Mouse (Mus musculus): ENCODE measurements around the gene Otub2. TPM values are rescaled to one million over a fixed set of nuclear protein-coding genes. Genes with fewer than 3 reads are reported as not detected.

Gene Otub2
- polyA plus RNA-seq, 1 experiment: 23.3 TPM

DNA sequence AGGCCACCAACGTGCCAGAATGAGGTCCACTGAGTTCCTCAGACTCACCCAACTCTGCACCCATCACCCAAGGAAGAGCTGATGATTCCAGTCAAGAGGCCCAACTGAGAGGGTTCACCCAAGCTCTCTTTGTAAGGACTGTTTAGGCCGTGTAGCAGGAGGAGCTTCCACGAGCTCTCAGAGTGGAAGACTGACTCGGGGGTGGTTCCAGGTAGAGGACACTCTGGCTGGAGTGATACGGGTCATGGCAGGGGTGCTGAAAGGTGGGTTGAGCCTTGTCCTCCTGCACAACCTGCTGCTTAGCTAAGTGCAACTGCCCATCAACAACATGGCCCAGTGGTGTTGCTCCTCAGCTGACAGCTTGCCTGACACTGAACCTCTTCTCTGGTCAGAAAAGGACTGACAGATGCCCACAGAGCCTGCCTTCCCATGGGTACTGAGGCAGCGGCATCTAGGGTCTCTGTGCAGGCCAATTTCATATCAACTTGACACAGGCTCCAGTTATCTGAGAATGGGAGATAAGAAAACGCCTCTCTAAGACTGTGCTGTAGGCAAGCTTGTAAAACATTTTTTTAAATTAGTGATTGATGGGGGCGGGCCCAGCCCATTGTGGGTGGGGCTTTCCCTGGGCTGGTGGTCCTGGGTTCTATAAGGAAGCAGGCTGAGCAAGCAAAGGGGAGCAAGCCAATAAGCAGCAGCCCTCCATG lies 14.8 kb upstream of the Otub2 start:
- peaks cover 4% of the 10 kb centered on the region for H3K27me3 ChIP-seq (ENCODE audit: control insufficient read depth, insufficient read depth, insufficient read length)
- no peak for TF ChIP-seq MYOG (IDR thresholded peaks at IDR 0.05; ENCODE audit: control insufficient read depth in 1 of 3, insufficient read depth in 1 of 3, insufficient read length in 2 of 3, low read depth in 2 of 3)
- no peak for TF ChIP-seq POLR2A (IDR thresholded peaks at IDR 0.05; ENCODE audit: insufficient read length, low read depth)
- no peak for TF ChIP-seq SRF (IDR thresholded peaks at IDR 0.05; ENCODE audit: control insufficient read depth, insufficient read length, low read depth)
- no peak for TF ChIP-seq MYOD1 (IDR thresholded peaks at IDR 0.05; ENCODE audit: control insufficient read depth in 1 of 3, insufficient read length in 2 of 3, low read depth in 2 of 3)
- no peak for TF ChIP-seq CEBPB (IDR thresholded peaks at IDR 0.05; ENCODE audit: insufficient read depth, poor library complexity, severe bottlenecking)
- no peak for TF ChIP-seq USF1 (IDR thresholded peaks at IDR 0.05; ENCODE audit: low read depth)
- no peak for TF ChIP-seq POLR2AphosphoS2 (IDR thresholded peaks at IDR 0.05; ENCODE audit: insufficient read length, low read depth)
- TF ChIP-seq REST (IDR thresholded peaks at IDR 0.05; ENCODE audit: insufficient read depth, insufficient read length): no peak
- no peak for TF ChIP-seq TCF12 (IDR thresholded peaks at IDR 0.05; ENCODE audit: insufficient read depth, poor library complexity, severe bottlenecking)
- TF ChIP-seq TCF3 (IDR thresholded peaks at IDR 0.05; ENCODE audit: insufficient read length, low read depth): no peak
- no peak for TF ChIP-seq E2F4 (IDR thresholded peaks at IDR 0.05; ENCODE audit: insufficient read depth)
- TF ChIP-seq MAX (IDR thresholded peaks at IDR 0.05; ENCODE audit: low read depth): no peak
- no peaks in the 10 kb centered on the region for H3K79me2 ChIP-seq (ENCODE audit: control insufficient read depth, insufficient read depth)

DNA sequence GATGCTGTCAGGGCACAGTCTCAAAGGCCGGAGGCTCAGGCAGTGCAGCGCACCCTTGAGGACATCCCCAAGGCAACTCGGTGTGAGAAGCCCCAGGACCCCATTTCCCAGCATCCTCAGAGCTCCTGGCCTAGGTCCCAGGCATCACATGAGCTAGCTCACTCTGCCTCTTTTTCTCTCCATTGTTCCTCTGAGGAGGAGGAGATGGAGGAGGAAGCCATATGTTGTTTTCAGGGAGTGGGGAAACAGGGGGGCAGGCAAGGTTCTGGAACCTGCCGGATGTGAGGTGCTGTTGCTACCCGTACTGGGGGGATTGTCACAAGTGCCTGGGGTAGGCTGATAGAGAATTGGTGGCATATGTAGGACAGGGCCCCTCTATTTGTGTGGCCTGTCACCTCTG lies 12.4 kb upstream of the Otub2 start:
- Histone ChIP-seq H3K4me3 (no peak overlapping the region), H3K36me3 (ENCODE audit: control insufficient read depth, insufficient read depth) (no peaks in the 10 kb centered on the region), H3K4me2 (ENCODE audit: low read depth) (no peak overlapping the region), H3K79me2 (ENCODE audit: control insufficient read depth, insufficient read depth) (no peaks in the 10 kb centered on the region), H3ac (ENCODE audit: control insufficient read depth, insufficient read length) (no peak overlapping the region), H3K27me3 (ENCODE audit: control insufficient read depth, insufficient read depth, insufficient read length) (peaks cover 4% of the 10 kb centered on the region)
- TF ChIP-seq TCF12 (IDR thresholded peaks at IDR 0.05; ENCODE audit: insufficient read depth, poor library complexity, severe bottlenecking): no peak
- no peak for TF ChIP-seq USF1 (IDR thresholded peaks at IDR 0.05; ENCODE audit: low read depth)
- no peak for TF ChIP-seq E2F4 (IDR thresholded peaks at IDR 0.05; ENCODE audit: insufficient read depth)
- TF ChIP-seq MYOG (IDR thresholded peaks at IDR 0.05; ENCODE audit: control insufficient read depth in 1 of 3, insufficient read depth in 1 of 3, insufficient read length in 2 of 3, low read depth in 2 of 3): no peak
- no peak for TF ChIP-seq CEBPB (IDR thresholded peaks at IDR 0.05; ENCODE audit: insufficient read depth, poor library complexity, severe bottlenecking)
- TF ChIP-seq TCF3 (IDR thresholded peaks at IDR 0.05; ENCODE audit: insufficient read length, low read depth): no peak
- no peak for TF ChIP-seq POLR2A (IDR thresholded peaks at IDR 0.05; ENCODE audit: insufficient read length, low read depth)
- TF ChIP-seq MYOD1 (IDR thresholded peaks at IDR 0.05; ENCODE audit: control insufficient read depth in 1 of 3, insufficient read length in 2 of 3, low read depth in 2 of 3): no peak
- TF ChIP-seq MAX (IDR thresholded peaks at IDR 0.05; ENCODE audit: low read depth): no peak

More for the DNA sequence above, 14.8 kb upstream of the Otub2 start:
- no peak overlapping the region for H3K4me2 ChIP-seq (ENCODE audit: low read depth)
- no peaks in the 10 kb centered on the region for H3K36me3 ChIP-seq (ENCODE audit: control insufficient read depth, insufficient read depth)
- no peak overlapping the region for H3K4me3 ChIP-seq
- H3ac ChIP-seq (ENCODE audit: control insufficient read depth, insufficient read length): no peak overlapping the region

DNA sequence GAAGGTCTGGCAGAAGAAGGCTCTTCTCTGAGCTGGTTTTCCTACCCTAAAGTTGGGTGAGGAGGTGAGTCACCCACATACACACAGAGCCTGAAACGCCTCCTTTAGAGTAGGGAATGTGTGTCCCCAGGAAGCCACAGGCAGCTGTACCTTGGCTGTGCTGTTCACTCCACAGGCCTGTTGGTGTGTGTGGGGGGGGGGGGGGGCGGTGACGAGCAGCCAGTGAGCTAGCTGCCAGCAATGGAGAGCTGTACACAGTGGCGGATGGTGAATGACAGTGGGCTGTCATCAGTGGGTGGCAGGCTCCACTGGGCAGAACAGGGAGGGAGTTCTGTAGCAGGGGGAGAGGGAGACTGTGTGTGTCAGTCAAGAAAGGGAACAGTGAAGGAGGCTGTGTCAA lies 11.7 kb upstream of the Otub2 start:
- Histone ChIP-seq H3K27me3 (ENCODE audit: control insufficient read depth, insufficient read depth, insufficient read length) (peaks cover 4% of the 10 kb centered on the region), H3K4me2 (ENCODE audit: low read depth) (peak overlapping the region; percentile 12), H3K79me2 (ENCODE audit: control insufficient read depth, insufficient read depth) (no peaks in the 10 kb centered on the region), H3ac (ENCODE audit: control insufficient read depth, insufficient read length) (no peak overlapping the region), H3K4me3 (no peak overlapping the region), H3K36me3 (ENCODE audit: control insufficient read depth, insufficient read depth) (no peaks in the 10 kb centered on the region)
- TF ChIP-seq MYOG (IDR thresholded peaks at IDR 0.05; ENCODE audit: control insufficient read depth in 1 of 3, insufficient read depth in 1 of 3, insufficient read length in 2 of 3, low read depth in 2 of 3) (peak in 1 of 3 experiments; percentile 28), TCF3 (IDR thresholded peaks at IDR 0.05; ENCODE audit: insufficient read length, low read depth) (no peak)

DNA sequence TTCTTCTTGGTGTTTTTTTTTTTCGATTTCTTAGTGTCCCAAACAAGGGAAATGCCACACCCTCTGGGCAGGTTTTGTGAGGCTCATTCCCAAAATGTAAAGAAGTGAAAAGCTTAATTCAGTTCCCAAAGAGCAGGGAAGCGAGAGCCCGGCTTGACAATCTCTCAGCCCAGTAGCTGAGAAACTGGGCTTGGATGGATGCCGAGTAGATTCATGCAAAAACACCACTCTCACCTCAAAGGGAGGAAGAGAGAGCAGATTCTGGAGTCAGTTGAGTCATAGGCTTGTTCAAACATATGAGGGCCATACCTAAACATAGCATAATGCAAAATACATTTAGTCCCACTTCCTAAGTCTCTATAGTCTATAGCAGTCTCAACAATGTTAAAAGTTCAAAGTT lies 8.3 kb upstream of the Otub2 start:
- no peaks in the 10 kb centered on the region for H3K79me2 ChIP-seq (ENCODE audit: control insufficient read depth, insufficient read depth)
- no peak overlapping the region for H3K4me3 ChIP-seq
- H3K36me3 ChIP-seq (ENCODE audit: control insufficient read depth, insufficient read depth): no peaks in the 10 kb centered on the region
- H3ac ChIP-seq (ENCODE audit: control insufficient read depth, insufficient read length): no peak overlapping the region
- no peak for TF ChIP-seq MYOG (IDR thresholded peaks at IDR 0.05; ENCODE audit: control insufficient read depth in 1 of 3, insufficient read depth in 1 of 3, insufficient read length in 2 of 3, low read depth in 2 of 3)
- no peak for TF ChIP-seq TCF3 (IDR thresholded peaks at IDR 0.05; ENCODE audit: insufficient read length, low read depth)
- H3K27me3 ChIP-seq (ENCODE audit: control insufficient read depth, insufficient read depth, insufficient read length): no peaks in the 10 kb centered on the region
- no peak overlapping the region for H3K4me2 ChIP-seq (ENCODE audit: low read depth)

DNA sequence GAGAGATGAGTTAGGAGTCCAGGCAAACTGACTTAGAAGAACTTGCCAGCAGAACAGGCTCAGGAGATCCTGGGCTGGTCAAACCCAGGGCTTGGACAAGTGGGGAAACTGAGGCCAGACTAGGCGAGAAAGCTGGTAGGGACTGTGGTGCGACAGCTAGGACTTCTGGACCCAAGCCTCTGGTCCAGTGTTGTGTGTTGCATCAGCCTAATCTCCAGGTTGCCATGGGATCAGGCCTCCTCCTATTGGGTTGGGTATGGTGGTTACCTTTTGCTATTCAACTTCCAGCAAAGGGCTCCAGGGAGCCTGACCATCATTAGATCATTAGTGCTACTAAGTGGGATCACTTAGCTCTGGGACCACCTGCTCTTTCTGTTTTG lies 856 bp downstream of the Otub2 start:
- Histone ChIP-seq H3K4me2 (ENCODE audit: low read depth) (peak overlapping the region; percentile 72), H3K36me3 (ENCODE audit: control insufficient read depth, insufficient read depth) (no peaks in the 10 kb centered on the region), H3ac (ENCODE audit: control insufficient read depth, insufficient read length) (peak overlapping the region; percentile 59), H3K27me3 (ENCODE audit: control insufficient read depth, insufficient read depth, insufficient read length) (no peaks in the 10 kb centered on the region), H3K4me3 (peak overlapping the region; percentile 69), H3K79me2 (ENCODE audit: control insufficient read depth, insufficient read depth) (no peaks in the 10 kb centered on the region)
- TF ChIP-seq POLR2AphosphoS2 (IDR thresholded peaks at IDR 0.05; ENCODE audit: insufficient read length, low read depth) (peak; percentile 62), USF1 (IDR thresholded peaks at IDR 0.05; ENCODE audit: low read depth) (no peak), POLR2A (IDR thresholded peaks at IDR 0.05; ENCODE audit: insufficient read length, low read depth) (peak; percentile 66), CEBPB (IDR thresholded peaks at IDR 0.05; ENCODE audit: insufficient read depth, poor library complexity, severe bottlenecking) (peak; percentile 32; the same call in 1 of the 2 replicates)

Data from myocyte (in vitro differentiated cells).